Mouse (Mus musculus): ENCODE measurements around the gene Cd300ld5. TPM values are rescaled to one million over a fixed set of nuclear protein-coding genes. Genes with fewer than 3 reads are reported as not detected.

Gene Cd300ld5
- not detected for total RNA-seq (2023)

DNA sequence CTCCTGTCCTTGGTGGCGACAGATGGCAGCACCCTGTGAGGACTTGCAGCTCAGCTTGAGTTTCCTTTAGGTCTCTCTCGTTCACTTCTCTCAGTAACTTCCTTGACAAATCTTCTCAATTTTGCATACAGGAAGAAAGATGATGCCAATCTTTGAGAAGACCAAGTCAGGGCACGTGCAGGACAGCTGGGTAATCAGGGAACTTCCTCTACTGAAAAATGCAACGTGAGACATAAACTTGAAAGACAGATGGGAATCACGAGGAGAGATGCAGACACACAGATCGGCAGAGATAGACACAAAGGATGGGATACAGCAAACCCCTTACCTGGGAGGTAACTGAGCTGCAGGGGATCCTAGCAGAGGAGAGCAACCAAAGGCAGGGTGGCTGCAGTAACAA, at the start of gene Cd300ld5:
Cd300ld5 (minus strand) TSS at position 101 of the 400 bp plus-strand sequence.

DNA sequence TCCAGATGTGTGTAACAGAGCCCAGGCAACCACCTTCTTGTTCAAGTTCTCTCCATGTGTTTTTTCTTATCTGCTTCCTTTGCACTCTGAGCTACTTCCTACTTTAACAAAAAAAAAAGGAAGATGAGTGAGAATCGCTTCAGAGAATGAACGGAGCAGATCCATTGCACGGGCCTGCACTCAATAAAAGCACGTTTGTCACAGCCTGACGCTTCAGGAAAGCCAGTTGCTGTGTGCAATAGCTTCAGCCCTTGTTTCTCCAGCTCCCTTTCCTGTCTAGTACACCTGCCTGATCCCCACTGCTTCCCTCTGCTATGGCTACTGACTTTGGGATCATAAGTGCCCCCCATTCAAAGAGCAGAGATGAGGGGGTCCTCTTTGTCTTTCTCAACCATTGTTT, 24.5 kb upstream of the Cd300ld5 start, which contains the start of gene Cd300e:
Cd300e (minus strand) TSS at position 101 of the 400 bp plus-strand sequence.

DNA sequence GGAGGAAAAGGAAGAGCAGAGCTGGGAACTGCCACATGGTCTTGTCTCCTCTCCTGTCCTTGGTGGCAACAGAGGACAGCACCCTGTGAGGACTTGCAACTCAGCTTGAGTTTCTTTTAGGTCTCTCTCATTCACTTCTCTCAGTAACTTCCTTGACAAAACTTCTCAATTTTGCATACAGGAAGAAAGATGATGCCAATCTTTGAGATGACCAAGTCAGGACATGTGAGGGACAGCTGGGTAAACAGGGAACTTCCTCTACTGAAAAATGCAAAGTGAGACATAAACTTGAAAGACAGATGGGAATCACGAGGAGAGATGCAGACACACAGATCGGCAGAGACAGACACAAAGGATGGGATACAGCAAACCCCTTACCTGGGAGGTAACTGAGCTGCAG, 10.7 kb upstream of the Cd300ld5 start, which contains the start of gene Cd300ld3:
Cd300ld3 (minus strand) TSS at position 151 of the 400 bp plus-strand sequence.

DNA sequence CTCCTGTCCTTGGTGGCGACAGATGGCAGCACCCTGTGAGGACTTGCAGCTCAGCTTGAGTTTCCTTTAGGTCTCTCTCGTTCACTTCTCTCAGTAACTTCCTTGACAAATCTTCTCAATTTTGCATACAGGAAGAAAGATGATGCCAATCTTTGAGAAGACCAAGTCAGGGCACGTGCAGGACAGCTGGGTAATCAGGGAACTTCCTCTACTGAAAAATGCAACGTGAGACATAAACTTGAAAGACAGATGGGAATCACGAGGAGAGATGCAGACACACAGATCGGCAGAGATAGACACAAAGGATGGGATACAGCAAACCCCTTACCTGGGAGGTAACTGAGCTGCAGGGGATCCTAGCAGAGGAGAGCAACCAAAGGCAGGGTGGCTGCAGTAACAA, 10.7 kb downstream of the Cd300ld5 start, which contains the start of gene Cd300ld4:
Cd300ld4 (minus strand) TSS at position 101 of the 400 bp plus-strand sequence.

DNA sequence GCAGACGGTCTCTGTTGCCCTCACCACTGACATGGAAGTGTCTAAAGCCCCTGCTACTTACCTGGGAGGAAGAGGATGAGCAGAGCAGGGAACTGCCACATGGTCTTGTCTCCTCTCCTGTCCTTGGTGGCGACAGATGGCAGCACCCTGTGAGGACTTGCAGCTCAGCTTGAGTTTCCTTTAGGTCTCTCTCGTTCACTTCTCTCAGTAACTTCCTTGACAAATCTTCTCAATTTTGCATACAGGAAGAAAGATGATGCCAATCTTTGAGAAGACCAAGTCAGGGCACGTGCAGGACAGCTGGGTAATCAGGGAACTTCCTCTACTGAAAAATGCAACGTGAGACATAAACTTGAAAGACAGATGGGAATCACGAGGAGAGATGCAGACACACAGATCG, 21.5 kb downstream of the Cd300ld5 start, which contains the start of gene Cd300ld2:
Cd300ld2 (minus strand) TSS at position 101 of the 400 bp plus-strand sequence.

DNA sequence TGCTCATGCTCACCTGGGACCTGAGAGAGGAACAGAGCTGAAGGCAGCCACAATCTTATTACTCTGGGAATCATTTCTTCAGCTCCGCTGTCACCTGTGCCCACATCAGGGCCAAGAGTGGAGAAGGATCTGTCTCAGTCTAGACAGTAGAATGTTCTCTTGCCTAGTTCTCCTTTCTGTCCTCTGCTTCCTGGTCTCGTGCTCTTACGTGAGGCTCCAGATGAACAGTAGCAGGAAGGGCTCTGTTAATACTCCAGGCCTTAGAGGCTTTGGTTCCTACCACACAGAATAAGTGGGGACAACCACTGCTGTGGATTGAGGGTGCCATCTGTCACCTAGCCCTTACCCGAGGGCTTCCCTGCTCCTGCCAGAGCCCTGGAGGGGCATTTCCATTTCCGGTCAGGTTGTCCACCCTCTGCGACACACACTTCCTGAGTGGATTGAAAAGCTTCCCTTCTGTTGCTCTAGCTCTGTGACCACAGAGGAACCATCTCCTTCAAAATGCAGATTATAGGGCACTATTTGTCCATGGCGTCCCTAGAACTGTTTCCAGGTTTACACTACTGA, 36.0 kb downstream of the Cd300ld5 start, which contains the start of gene Cd300c2:
Cd300c2 (minus strand) TSS at position 407 of the 567 bp plus-strand sequence.

DNA sequence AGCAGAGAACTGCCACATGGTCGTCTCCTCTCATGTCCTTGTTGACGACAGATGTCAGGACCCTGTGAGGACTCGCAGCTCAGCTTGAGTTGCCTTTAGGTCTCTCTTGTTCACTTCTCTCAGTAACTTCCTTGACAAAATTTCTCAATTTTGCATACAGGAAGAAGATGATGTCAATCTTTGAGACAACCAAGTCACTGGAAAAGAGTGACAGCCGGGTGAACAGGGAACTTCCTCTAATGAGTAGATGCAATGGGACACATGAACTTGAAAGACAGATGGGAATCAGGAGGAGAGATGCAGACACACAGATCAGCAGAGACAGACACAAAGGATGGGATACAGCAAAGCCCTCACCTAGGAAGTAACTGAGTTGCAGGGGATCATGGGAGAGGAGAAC, 47.8 kb downstream of the Cd300ld5 start, which contains the start of gene Cd300ld:
Cd300ld (minus strand) TSS at position 130 of the 400 bp plus-strand sequence.

Other genes starting within 250 kb of the Cd300ld5 start
- not detected for gene Btbd17, start 241.8 kb downstream of the Cd300ld5 start, total RNA-seq (2023)
- not detected for gene Gpr142, start 238.8 kb downstream of the Cd300ld5 start, total RNA-seq (2023)
- gene Gprc5c, start 186.6 kb downstream of the Cd300ld5 start, total RNA-seq (2023), result not detected
- gene Cd300a, start 147.7 kb downstream of the Cd300ld5 start, total RNA-seq (2023), result under 1 TPM; 0.30 to 0.78 TPM
- not detected for gene Cd300lb, start 103.4 kb downstream of the Cd300ld5 start, total RNA-seq (2023)
- gene Cd300c, start 68.6 kb downstream of the Cd300ld5 start, total RNA-seq (2023), result not detected
- under 1 TPM; 0.59 to 0.61 TPM for gene Cd300ld, start 47.8 kb downstream of the Cd300ld5 start, total RNA-seq (2023)
- 1 to 10 TPM in 1 of 2 experiments, under 1 TPM in 1; 0.47 to 1.2 TPM for gene Cd300c2, start 35.9 kb downstream of the Cd300ld5 start, total RNA-seq (2023)
- gene Cd300ld2, start 21.6 kb downstream of the Cd300ld5 start, total RNA-seq (2023), result not detected
- gene Cd300ld4, start 10.8 kb downstream of the Cd300ld5 start, total RNA-seq (2023), result not detected
- not detected for gene Cd300ld3, start 10.6 kb upstream of the Cd300ld5 start, total RNA-seq (2023)
- gene Cd300e, start 24.4 kb upstream of the Cd300ld5 start, total RNA-seq (2023), result under 1 TPM in 1 of 2 experiments, not detected in 1; 0.67 TPM
- 1 to 10 TPM; 6.3 to 8.4 TPM for gene Rab37, start 53.7 kb upstream of the Cd300ld5 start, total RNA-seq (2023)
- gene Cd300lf, start 96.2 kb upstream of the Cd300ld5 start, total RNA-seq (2023), result 10 to 100 TPM in 1 of 2 experiments, 1 to 10 TPM in 1; 6.3 to 12.4 TPM
- 10 to 100 TPM; 83.4 to 90.5 TPM for gene Slc9a3r1, start 125.6 kb upstream of the Cd300ld5 start, total RNA-seq (2023)
- 10 to 100 TPM; 11.5 to 20.2 TPM for gene Tmem104, start 149.7 kb upstream of the Cd300ld5 start, total RNA-seq (2023)
- 10 to 100 TPM; 17.5 to 21.0 TPM for gene Nat9, start 150.1 kb upstream of the Cd300ld5 start, total RNA-seq (2023)
- not detected for gene Grin2c, start 229.5 kb upstream of the Cd300ld5 start, total RNA-seq (2023)
- gene Fdxr, start 239.3 kb upstream of the Cd300ld5 start, total RNA-seq (2023), result 10 to 100 TPM; 21.8 to 23.8 TPM